Comparison of ENCODE assay signal across 19 mouse cellular contexts in the genomic region with DNA sequence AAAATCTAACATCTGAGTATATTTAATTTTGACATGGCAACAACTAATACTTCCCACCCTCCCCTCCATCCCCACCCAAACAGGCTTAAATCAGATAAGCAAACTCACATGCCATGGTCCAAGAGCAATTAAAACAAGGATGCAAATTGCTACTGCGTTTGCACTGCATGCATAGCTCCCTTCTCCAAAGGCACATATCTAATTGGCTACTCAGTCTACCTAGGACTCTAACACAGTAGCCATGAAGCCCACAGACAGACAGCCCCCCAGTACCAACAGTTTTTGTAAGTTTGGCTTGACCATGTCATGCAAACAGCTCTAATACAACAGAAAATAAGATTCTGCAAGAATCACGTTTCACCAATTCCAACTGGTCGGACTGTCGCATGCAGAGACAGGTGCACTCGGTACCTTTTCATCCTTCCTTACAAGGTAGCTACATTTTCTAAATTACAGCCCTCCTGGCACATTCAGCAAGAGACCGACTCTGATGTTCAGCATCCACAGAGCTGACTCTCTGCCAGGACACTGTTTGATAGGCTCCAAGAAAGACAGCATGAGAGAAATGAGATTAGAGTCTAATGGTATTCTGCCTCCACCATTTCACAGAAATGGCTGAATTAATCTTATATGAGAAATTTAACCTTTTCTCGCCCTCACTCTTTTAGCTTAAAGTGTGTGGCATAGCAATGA. TPM values are rescaled to one million over a fixed set of nuclear protein-coding genes. Genes with fewer than 3 reads are reported as not detected.
DNase-seq lines count a peak whose midpoint lies in the region; ATAC-seq and TF ChIP-seq lines count a peak whose summit lies in the region.
"Had no signal": no experiment of that assay in that cellular context is flagged by ENCODE, and none has a peak within 500 bp of the region (broad histone marks: within the 10 kb centered on the region; RNA-seq: fewer than 3 reads in every experiment).

No protein-coding gene starts in this region.

- peaks cover 33% of the 10 kb centered on the region for H3K4me1 ChIP-seq in cerebellum, adult 2 months (ENCODE audit: control insufficient read depth, insufficient read depth, low read length)
- H3K4me1 ChIP-seq in midbrain, embryonic 15.5 days, result 0 out of 2 replicates have a peak, but pooled peaks cover 5% of the 10 kb centered on the region
- H3K4me1 ChIP-seq: embryonic facial prominence, embryonic 15.5 days; limb, embryonic 15.5 days had no signal

- ATAC-seq in midbrain, embryonic 15.5 days (replicated peaks), result no peak
- ATAC-seq: activated CD4-positive, CD25-positive, alpha-beta regulatory T cell, adult 4 months; intestine, embryonic 16.5 days had no signal

- 38% methylated on average over 7 of the region's 7 CpGs for WGBS in cerebellum, adult 2 months
- WGBS in midbrain, embryonic 15.5 days, result 59% methylated on average over 7 of the region's 7 CpGs

- TF ChIP-seq POLR2A in cerebellum, adult 2 months (IDR thresholded peaks at IDR 0.05; ENCODE audit: borderline replicate concordance, insufficient read depth, low read length), result no peak

- peak overlapping the region; percentile 33 for H3K4me2 ChIP-seq in midbrain, embryonic 15.5 days
- H3K4me2 ChIP-seq: embryonic facial prominence, embryonic 15.5 days; limb, embryonic 15.5 days had no signal

- H3K27me3 ChIP-seq in cerebellum, adult 2 months (ENCODE audit: control insufficient read depth, insufficient read depth, low read length), result no peaks in the 10 kb centered on the region
- no peaks in the 10 kb centered on the region for H3K27me3 ChIP-seq in midbrain, embryonic 15.5 days (replicated peaks)
- H3K27me3 ChIP-seq: embryonic facial prominence, embryonic 15.5 days; limb, embryonic 15.5 days had no signal

- peak overlapping the region; percentile 6; the same call in 1 of the 2 replicates for H3K9ac ChIP-seq in midbrain, embryonic 15.5 days
- H3K9ac ChIP-seq: embryonic facial prominence, embryonic 15.5 days; limb, embryonic 15.5 days had no signal

- peak overlapping the region; percentile 26 for H3K4me3 ChIP-seq in cerebellum, adult 2 months (replicated peaks; ENCODE audit: insufficient read depth, low read depth, low read length)
- no peak overlapping the region for H3K4me3 ChIP-seq in layer of hippocampus, adult 2 months
- peak overlapping the region; percentile 24 for H3K4me3 ChIP-seq in midbrain, embryonic 15.5 days
- H3K4me3 ChIP-seq: embryonic facial prominence, embryonic 15.5 days; heart, embryonic 10.5 days; limb, embryonic 15.5 days had no signal

- TF ChIP-seq CTCF in cerebellum, adult 2 months (IDR thresholded peaks at IDR 0.05; ENCODE audit: borderline replicate concordance, insufficient read depth, low read depth, low read length), result no peak
- TF ChIP-seq CTCF in layer of hippocampus, adult 2 months (conservative IDR thresholded peaks at IDR 0.05), result no peak

- H3K27ac ChIP-seq in cerebellum, adult 2 months (ENCODE audit: insufficient read depth, low read length), result peak overlapping the region; percentile 17; the same call in 1 of the 2 replicates
- H3K27ac ChIP-seq in layer of hippocampus, adult 2 months, result peak overlapping the region; percentile 14; the same call in 1 of the 2 replicates
- peak overlapping the region; percentile 72 for H3K27ac ChIP-seq in midbrain, embryonic 15.5 days
- H3K27ac ChIP-seq: embryonic facial prominence, embryonic 15.5 days; heart, embryonic 10.5 days; limb, embryonic 15.5 days had no signal

- H3K36me3 ChIP-seq in midbrain, embryonic 15.5 days (replicated peaks), result no peaks in the 10 kb centered on the region
- H3K36me3 ChIP-seq: embryonic facial prominence, embryonic 15.5 days; heart, embryonic 10.5 days; limb, embryonic 15.5 days had no signal

- no peaks in the 10 kb centered on the region for H3K9me3 ChIP-seq in midbrain, embryonic 15.5 days
- H3K9me3 ChIP-seq: embryonic facial prominence, embryonic 15.5 days; heart, embryonic 10.5 days; limb, embryonic 15.5 days had no signal

- DNase-seq in cerebellum, adult 2 months, result peak; percentile 31 to 58
- DNase-seq in cerebellum, adult 11-12 months, result no peak
- no peak for DNase-seq in layer of hippocampus, adult 2 months (ENCODE audit: low spot score in 2 of 2)
- DNase-seq in layer of hippocampus, adult 9-10 months (ENCODE audit: low spot score), result no peak
- peak; percentile 56 for DNase-seq in cerebellum, adult 9-10 months
- no peak for DNase-seq in retina, embryonic 14.5 days (ENCODE audit: low spot score)
- DNase-seq in lung, postnatal 25 days (ENCODE audit: low spot score), result no peak
- DNase-seq: gastrocnemius, postnatal 25 days; kidney, postnatal 10 days; layer of hippocampus, adult 9-11 months; lung, adult 2 months; right cerebral cortex, postnatal 14 days; thymus, postnatal 25 days had no signal

RNA-seq across cellular contexts. Expression of gene Garnl3, which starts 44.6 kb away (rescaled TPM):
- polyA plus RNA-seq in cerebellum, adult 2 months (2012; rRNA removed), result 120 and 133 TPM in 2 replicates
- 10 to 100 TPM; 31.7 to 35.2 TPM for total RNA-seq in layer of hippocampus, adult 2 months (2021)
- polyA plus RNA-seq in midbrain, embryonic 15.5 days (2015; fragmentation: Nextera tagmentation; extraction: Ambion mirVana), result 53.2 and 61.1 TPM in 2 replicates

Comparison
In these comparisons a context has a peak if more than half of its experiments do, and no peak if none do; other contexts are left out.
1. DNase-seq: peak in cerebellum, adult 2 months (2 of 2) and cerebellum, adult 9-10 months (single experiment); none in cerebellum, adult 11-12 months (single experiment), layer of hippocampus, adult 2 months (0 of 2), layer of hippocampus, adult 9-10 months (single experiment), retina, embryonic 14.5 days (single experiment) and lung, postnatal 25 days (single experiment).
2. H3K27ac ChIP-seq: peak in every context shown above with its lines; median percentile 72 in midbrain, embryonic 15.5 days; 17 in cerebellum, adult 2 months; 14 in layer of hippocampus, adult 2 months.